Mouse (Mus musculus) forebrain, postnatal 0 days (tissue): ENCODE measurements around the gene Slc35g1. TPM values are rescaled to one million over a fixed set of nuclear protein-coding genes. Genes with fewer than 3 reads are reported as not detected.
"Not testable (repeated sequence)": the region's sequence is repeated elsewhere in the genome, so short reads cannot be mapped to it uniquely, and the experiment has no call there.

Experiments
- ATAC-seq: fragments of 200-750 bp; cut with Nextera tagmentation; 2 replicates; pipeline ENCODE4 v1.8.0; 2017; ENCODE audit warnings: mild to moderate bottlenecking, moderate library complexity
- DNase-seq: peaks from one replicate; pipeline ENCODE4 v3.0.0-alpha.2; 2015
- H3K27ac ChIP-seq: fragments of 300-500 bp; sonication (generic); 2 replicates; pipeline ENCODE4 v1.5.1; 2014; ENCODE audit warnings: low read depth, mild to moderate bottlenecking, antibody characterized with exemption, low read length, moderate library complexity, mixed read lengths
- H3K27me3 ChIP-seq: fragments of 300-500 bp; sonication (generic); 2 replicates; pipeline ENCODE4 v1.6.1; 2014; ENCODE audit warnings: mild to moderate bottlenecking, low read length, mixed read lengths; ENCODE audit not compliant: insufficient read depth
- H3K36me3 ChIP-seq: fragments of 300-500 bp; sonication (generic); 2 replicates; pipeline ENCODE4 v1.6.1; 2014; ENCODE audit warnings: mild to moderate bottlenecking, moderate library complexity; ENCODE audit not compliant: insufficient read depth
- H3K4me1 ChIP-seq: fragments of 300-500 bp; sonication (generic); 2 replicates; pipeline ENCODE4 v1.6.1; 2014; ENCODE audit warnings: antibody characterized with exemption; ENCODE audit not compliant: insufficient read depth
- H3K4me2 ChIP-seq: fragments of 300-500 bp; sonication (generic); 2 replicates; pipeline ENCODE4 v1.6.1; 2014; ENCODE audit warnings: low read depth, mild to moderate bottlenecking, moderate library complexity
- H3K4me3 ChIP-seq: fragments of 300-500 bp; sonication (generic); 2 replicates; pipeline ENCODE4 v1.5.1; 2014; ENCODE audit warnings: low read depth, low read length, mixed read lengths
- H3K9ac ChIP-seq: fragments of 300-500 bp; sonication (generic); 2 replicates; pipeline ENCODE4 v1.6.1; 2014; ENCODE audit warnings: mild to moderate bottlenecking
- H3K9me3 ChIP-seq: fragments of 300-500 bp; sonication (generic); 2 replicates; pipeline ENCODE4 v1.6.1; 2016; ENCODE audit warnings: low read length
- CTCF ChIP-seq: sonication (generic); IDR thresholded peaks from 2 replicates; pipeline ENCODE4 v1.5.1; 2016; ENCODE audit warnings: antibody characterized with exemption, control low read depth, low read depth
- WGBS: fragments of 180-500 bp; shearing (Covaris S2); extraction: QIAGEN DNeasy Blood & Tissue Kit; methylation state at CpG from one replicate; pipeline ENCODE4 v1.1.7; 2014; 5-methylcytosine and 5-hydroxymethylcytosine counted together
- polyA plus RNA-seq: library from polyadenylated mRNA; unstranded; fragments of >200 nt; fragmentation: Nextera tagmentation; extraction: Ambion mirVana; gene quantifications from 2 replicates; pipeline ENCODE4 v1.2.1, GENCODE M21; 2015
- total RNA-seq: library from RNA; depleted of rRNA; stranded (reverse); fragments of >200 nt; gene quantifications from 2 replicates; pipeline ENCODE4 v1.2.3, GENCODE M21; 2014

Slc35g1 gene
- total and polyA plus RNA-seq, 2 experiments from 2014 or later: 1.3 to 3.2 TPM

DNA sequence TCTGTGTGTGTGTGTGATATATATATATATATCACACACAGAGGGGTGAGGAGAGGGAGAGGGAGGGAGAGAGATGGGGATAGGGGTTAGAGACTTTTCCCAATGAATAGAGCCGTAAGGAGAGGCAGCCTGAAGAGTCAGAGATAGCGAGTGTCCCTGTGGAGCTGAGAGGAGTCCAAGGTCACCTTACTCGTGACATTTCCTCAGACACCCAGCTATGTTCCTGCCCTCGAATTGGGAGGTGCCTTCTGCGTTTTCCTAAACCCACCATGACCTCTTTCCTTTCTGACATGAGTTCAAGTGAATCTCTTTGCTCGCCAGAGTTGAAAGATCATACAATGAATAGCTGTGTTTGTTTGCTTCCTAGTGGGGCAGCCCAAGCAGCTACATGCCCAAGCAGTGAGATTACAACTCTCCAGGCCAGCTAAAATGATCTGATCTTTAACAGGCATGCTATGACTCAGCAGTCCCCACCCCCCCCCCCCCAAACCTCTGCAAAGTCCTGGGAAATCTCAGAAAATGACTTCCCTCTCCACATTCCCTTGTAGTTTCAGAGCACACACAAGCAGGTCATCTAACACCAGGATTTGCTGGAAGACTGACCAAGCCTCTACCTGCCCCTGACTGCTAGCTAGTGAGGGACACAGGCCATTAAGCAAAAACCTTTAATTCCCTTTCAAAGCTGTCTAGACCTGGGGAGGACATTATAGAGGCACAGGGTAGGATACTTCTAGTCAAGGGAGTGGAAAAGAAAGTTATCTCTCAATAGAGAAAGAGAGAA is 31.7 kb upstream of the Slc35g1 start:
- H3K9me3 ChIP-seq: no peaks in the 10 kb centered on the region
- H3K9ac ChIP-seq: no peak overlapping the region
- ATAC-seq: no peak
- 54% methylated on average over 6 of the region's 6 CpGs for WGBS
- no peak overlapping the region for H3K4me2 ChIP-seq
- no peak overlapping the region for H3K27ac ChIP-seq
- DNase-seq: no peak
- TF ChIP-seq CTCF: no peak
- H3K4me3 ChIP-seq: no peak overlapping the region
- H3K27me3 ChIP-seq: no peaks in the 10 kb centered on the region
- H3K36me3 ChIP-seq: no peaks in the 10 kb centered on the region
- H3K4me1 ChIP-seq: no peaks in the 10 kb centered on the region

DNA sequence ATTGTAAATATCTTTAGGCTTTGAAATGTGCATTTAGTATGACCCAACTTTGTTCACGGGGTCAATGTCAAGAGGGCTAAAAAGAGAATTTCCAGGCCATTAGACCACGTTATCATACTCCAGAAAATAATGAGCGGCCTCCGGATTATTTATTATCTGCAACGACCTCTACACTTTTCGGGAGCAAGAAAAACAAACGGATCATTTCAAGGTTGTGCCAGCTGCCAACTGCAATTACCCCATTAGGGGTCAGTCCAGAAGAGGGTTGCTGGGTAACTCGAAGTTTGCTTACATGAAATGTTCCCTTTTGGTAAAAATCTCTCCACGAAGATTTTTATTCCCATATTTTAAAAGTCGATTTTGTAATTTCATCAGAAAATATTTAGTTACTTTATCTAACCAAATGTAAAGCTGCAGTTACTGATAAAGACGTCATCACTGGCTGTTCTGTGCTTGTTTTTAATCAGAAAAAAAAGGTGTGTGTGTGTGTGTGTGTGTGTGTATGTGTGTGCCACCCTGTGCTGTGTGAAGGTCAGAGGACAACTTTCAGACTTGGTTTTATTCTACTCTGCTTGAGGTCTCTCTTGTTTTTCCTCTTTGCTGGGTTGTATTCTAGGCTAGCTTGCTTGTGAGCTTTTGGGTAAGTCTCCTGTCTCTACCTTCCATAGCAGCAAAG is 30.7 kb upstream of the Slc35g1 start:
- Histone ChIP-seq H3K27me3 (no peaks in the 10 kb centered on the region), H3K27ac (no peak overlapping the region), H3K4me1 (no peaks in the 10 kb centered on the region), H3K9ac (no peak overlapping the region), H3K9me3 (no peaks in the 10 kb centered on the region), H3K36me3 (no peaks in the 10 kb centered on the region), H3K4me3 (no peak overlapping the region), H3K4me2 (no peak overlapping the region)
- DNase-seq: no peak
- 60% methylated on average over 11 of the region's 11 CpGs for WGBS
- ATAC-seq: no peak
- no peak for TF ChIP-seq CTCF

DNA sequence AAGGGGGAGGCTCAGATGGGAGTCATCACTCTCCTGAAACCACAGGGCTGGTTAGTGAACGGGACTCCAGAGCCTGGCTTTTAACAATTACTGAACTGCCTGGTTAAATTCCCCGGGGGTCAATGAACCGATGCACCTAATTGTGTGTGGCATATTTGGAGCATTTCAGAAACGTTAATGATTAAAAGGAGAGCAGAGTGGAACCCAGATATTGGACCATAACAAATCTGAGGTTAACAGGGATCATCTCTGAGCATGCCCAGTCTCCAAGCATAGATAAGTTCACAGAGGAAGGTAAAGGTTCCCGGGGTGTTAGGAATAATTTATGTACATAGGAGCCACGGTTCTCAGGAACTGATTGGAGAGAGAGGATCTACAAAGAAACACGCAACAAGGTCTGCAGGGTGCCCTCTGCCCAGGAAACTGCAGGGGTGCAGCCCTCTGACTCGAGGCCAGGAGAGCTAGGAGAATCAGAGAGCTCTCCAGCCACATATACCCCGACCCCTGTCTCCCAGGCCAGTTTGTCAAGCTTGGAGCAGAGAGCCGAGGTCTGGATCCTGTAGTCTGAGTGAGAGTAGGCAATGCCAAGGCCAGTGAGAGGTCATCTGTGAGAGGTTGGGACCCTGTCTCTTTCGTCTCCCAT is 23.2 kb upstream of the Slc35g1 start:
- WGBS: 41% methylated on average over 11 of the region's 11 CpGs
- H3K9ac ChIP-seq: no peak overlapping the region

DNA sequence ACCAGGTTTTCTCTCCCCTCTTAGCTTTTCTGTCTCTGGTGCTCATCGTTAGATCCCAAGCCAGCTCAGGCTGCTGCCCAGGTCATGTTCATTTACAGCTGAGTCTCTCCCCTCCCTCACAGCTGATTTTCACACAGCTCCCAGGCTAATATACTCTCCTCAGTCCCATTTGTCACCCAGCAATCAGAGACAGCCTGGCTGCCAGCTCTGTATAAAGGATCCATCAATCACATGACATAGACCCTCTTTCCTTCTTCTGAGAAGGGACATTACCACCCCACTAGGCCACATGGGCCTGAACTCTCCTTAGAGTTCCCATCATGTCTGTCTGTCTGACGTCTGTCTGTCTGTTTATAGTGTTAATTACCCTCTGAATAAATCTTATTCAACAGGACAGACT is 22.4 kb upstream of the Slc35g1 start:
- no peak overlapping the region for H3K9ac ChIP-seq
- H3K4me3 ChIP-seq: no peak overlapping the region
- H3K4me1 ChIP-seq: no peaks in the 10 kb centered on the region
- H3K36me3 ChIP-seq: no peaks in the 10 kb centered on the region
- H3K9me3 ChIP-seq: no peaks in the 10 kb centered on the region
- no peak overlapping the region for H3K27ac ChIP-seq
- no peak for TF ChIP-seq CTCF
- H3K27me3 ChIP-seq: no peaks in the 10 kb centered on the region
- DNase-seq: no peak
- no peak overlapping the region for H3K4me2 ChIP-seq
- no peak for ATAC-seq
- WGBS: 49% methylated on average over 2 of the region's 2 CpGs

More for the DNA sequence above, 23.2 kb upstream of the Slc35g1 start:
- H3K9me3 ChIP-seq: no peaks in the 10 kb centered on the region
- no peak overlapping the region for H3K4me2 ChIP-seq
- H3K36me3 ChIP-seq: no peaks in the 10 kb centered on the region
- H3K27me3 ChIP-seq: no peaks in the 10 kb centered on the region
- no peak for TF ChIP-seq CTCF
- ATAC-seq (no peak), DNase-seq (no peak)
- no peak overlapping the region for H3K4me3 ChIP-seq
- no peak overlapping the region for H3K27ac ChIP-seq
- H3K4me1 ChIP-seq: no peaks in the 10 kb centered on the region

DNA sequence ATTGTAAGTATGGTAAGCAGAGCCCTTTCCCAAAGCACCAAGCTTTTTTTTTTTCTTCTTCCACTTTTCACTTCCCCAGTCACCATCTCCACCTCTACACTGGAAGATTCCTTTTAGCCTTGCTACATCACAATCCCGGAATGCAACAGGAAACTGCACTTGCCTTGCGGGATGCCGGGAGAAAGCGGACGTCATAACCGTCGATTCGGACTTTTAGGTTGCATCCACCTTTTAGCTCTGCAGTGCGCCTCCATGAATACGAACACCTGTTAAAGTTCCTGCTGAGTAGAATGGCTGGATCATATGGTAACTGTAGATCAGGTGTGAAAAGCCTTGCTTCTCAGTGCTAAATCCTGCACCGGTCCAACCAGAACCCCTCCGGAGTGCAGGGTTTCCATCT is 12.0 kb upstream of the Slc35g1 start:
- Histone ChIP-seq H3K4me1 (no peaks in the 10 kb centered on the region), H3K4me3 (no peak overlapping the region), H3K27me3 (no peaks in the 10 kb centered on the region), H3K27ac (no peak overlapping the region), H3K9me3 (no peaks in the 10 kb centered on the region), H3K36me3 (no peaks in the 10 kb centered on the region), H3K4me2 (no peak overlapping the region), H3K9ac (no peak overlapping the region)
- 93% methylated on average over 12 of the region's 12 CpGs for WGBS
- DNase-seq (no peak), ATAC-seq (no peak)
- no peak for TF ChIP-seq CTCF

DNA sequence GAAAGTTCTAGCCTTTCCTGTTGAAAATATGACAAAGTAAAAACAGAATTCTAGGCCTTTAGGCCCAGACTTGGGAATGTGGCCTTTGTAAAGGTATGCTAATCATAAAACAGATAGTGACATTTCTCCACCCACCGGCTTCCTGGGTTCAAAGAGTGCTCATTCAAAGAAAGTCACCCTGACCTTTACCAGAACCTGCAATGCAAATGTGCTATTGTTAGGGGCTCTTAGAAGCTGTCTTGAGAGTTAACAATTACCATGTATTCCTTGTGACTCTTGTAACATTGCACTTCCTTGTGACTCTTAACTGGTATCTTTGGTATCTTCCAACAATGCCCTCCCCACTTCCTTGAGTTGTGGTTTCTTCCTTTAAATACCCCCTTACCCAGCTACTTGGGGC is 8.8 kb upstream of the Slc35g1 start:
- not testable (repeated sequence) for ATAC-seq, H3K9ac ChIP-seq, H3K36me3 ChIP-seq, H3K9me3 ChIP-seq, H3K4me3 ChIP-seq, H3K27ac ChIP-seq, H3K4me2 ChIP-seq, DNase-seq, H3K4me1 ChIP-seq, H3K27me3 ChIP-seq
- 87% methylated on average over 1 of the region's 1 CpGs for WGBS

DNA sequence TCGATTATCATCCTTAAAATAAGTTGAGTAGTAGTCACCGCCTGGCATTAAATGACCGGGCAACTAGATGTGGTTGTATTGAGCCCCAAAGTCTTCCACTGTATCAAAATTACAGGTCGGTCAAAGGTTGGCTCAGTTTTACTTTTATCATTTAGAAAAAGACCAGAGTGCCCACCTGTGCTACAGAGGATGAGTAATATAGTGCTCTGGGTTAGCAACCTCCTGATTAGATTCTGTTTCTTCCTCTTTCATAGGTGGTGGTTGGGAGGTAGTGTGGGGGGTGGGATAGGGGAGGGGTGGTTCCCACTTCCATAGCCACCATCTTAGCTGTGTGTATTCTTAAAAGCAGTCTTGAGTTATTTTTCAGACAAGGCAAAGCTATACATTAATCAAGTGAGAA is 7.9 kb upstream of the Slc35g1 start:
- no peak overlapping the region for H3K4me3 ChIP-seq
- no peak for ATAC-seq

More for the DNA sequence above, 7.9 kb upstream of the Slc35g1 start:
- H3K4me1 ChIP-seq: no peaks in the 10 kb centered on the region
- no peak for DNase-seq
- WGBS: 94% methylated on average over 4 of the region's 4 CpGs
- no peaks in the 10 kb centered on the region for H3K27me3 ChIP-seq
- no peak overlapping the region for H3K27ac ChIP-seq
- no peaks in the 10 kb centered on the region for H3K9me3 ChIP-seq
- TF ChIP-seq CTCF: no peak
- no peaks in the 10 kb centered on the region for H3K36me3 ChIP-seq
- H3K4me2 ChIP-seq: no peak overlapping the region
- no peak overlapping the region for H3K9ac ChIP-seq
